Mouse (Mus musculus) T-helper 1 cell (primary cell): Measurements from ENCODE around the gene BC035044.

ENCODE experiments used
- in situ Hi-C: fragments of 300-600 bp; cut with MboI, MseI; formaldehyde crosslinking; loops from one replicate; pipeline ENCODE4 v1.15.1; 2025; ENCODE audit warnings: high pct_unique_total_duplicates

Gene BC035044

GRCm38 (mm10) chr6:128851151-128851550 lies 39.8 kb downstream of the BC035044 start:
- in situ Hi-C loops = loop anchor here (5.0 to 25.0 kb wide), 4 partner anchors 36 to 511 kb away; partner anchors contain the start of gene Clec2i

- in situ Hi-C loops = loop anchor here (5.0 to 25.0 kb wide), 4 partner anchors 37 to 512 kb away; partner anchors contain the start of gene Clec2i
Observed at GRCm38 (mm10) chr6:128850671-128851070, 40.3 kb downstream of the BC035044 start.

GRCm38 (mm10) chr6:128849902-128850301 lies 41.0 kb downstream of the BC035044 start:
- in situ Hi-C loops = loop anchor here (5.0 to 25.0 kb wide), 5 partner anchors 37 to 512 kb away; partner anchors contain the start of gene Clec2i

GRCm38 (mm10) chr6:128847401-128847800 lies 43.5 kb downstream of the BC035044 start:
- in situ Hi-C loops = loop anchor here (10.0 kb wide), 1 partner anchor 327 kb away; no protein-coding TSS in a partner anchor

GRCm38 (mm10) chr6:128845998-128846542 lies 44.9 kb downstream of the BC035044 start:
- in situ Hi-C loops = loop anchor here (10.0 kb wide), 1 partner anchor 329 kb away; no protein-coding TSS in a partner anchor

GRCm38 (mm10) chr6:128845319-128845979 lies 45.5 kb downstream of the BC035044 start:
- in situ Hi-C loops = loop anchor here (10.0 kb wide), 1 partner anchor 329 kb away; no protein-coding TSS in a partner anchor

- in situ Hi-C loops = loop anchor here (5.0 to 10.0 kb wide), 3 partner anchors 47 to 492 kb away; no protein-coding TSS in a partner anchor
Observed at GRCm38 (mm10) chr6:128844586-128845080, 46.3 kb downstream of the BC035044 start.

GRCm38 (mm10) chr6:128844131-128844530 lies 46.8 kb downstream of the BC035044 start:
- in situ Hi-C loops = loop anchor here (5.0 to 10.0 kb wide), 3 partner anchors 47 to 492 kb away; no protein-coding TSS in a partner anchor

GRCm38 (mm10) chr6:128843479-128843992 lies 47.4 kb downstream of the BC035044 start:
- in situ Hi-C loops = loop anchor here (5.0 to 10.0 kb wide), 3 partner anchors 46 to 491 kb away; no protein-coding TSS in a partner anchor

GRCm38 (mm10) chr6:128842945-128843478 lies 47.9 kb downstream of the BC035044 start:
- in situ Hi-C loops = loop anchor here (5.0 to 10.0 kb wide), 3 partner anchors 46 to 491 kb away; no protein-coding TSS in a partner anchor

- in situ Hi-C loops = loop anchor here (5.0 to 10.0 kb wide), 3 partner anchors 45 to 490 kb away; no protein-coding TSS in a partner anchor
Observed at GRCm38 (mm10) chr6:128842356-128842944, 48.5 kb downstream of the BC035044 start.

- in situ Hi-C loops = loop anchor here (5.0 to 10.0 kb wide), 3 partner anchors 44 to 489 kb away; no protein-coding TSS in a partner anchor
Observed at GRCm38 (mm10) chr6:128841327-128842089, 49.4 kb downstream of the BC035044 start.

GRCm38 (mm10) chr6:128840669-128841068 lies 50.3 kb downstream of the BC035044 start:
- in situ Hi-C loops = loop anchor here (5.0 to 10.0 kb wide), 3 partner anchors 43 to 488 kb away; no protein-coding TSS in a partner anchor

- in situ Hi-C loops = loop anchor here (5.0 to 10.0 kb wide), 4 partner anchors 43 to 488 kb away; no protein-coding TSS in a partner anchor
Observed at GRCm38 (mm10) chr6:128839921-128840320, 51.0 kb downstream of the BC035044 start.

- in situ Hi-C loops = loop anchor here (5.0 kb wide), 1 partner anchor 72 kb away; no protein-coding TSS in a partner anchor
Observed at GRCm38 (mm10) chr6:128839266-128839771, 51.6 kb downstream of the BC035044 start.

- in situ Hi-C loops = loop anchor here (5.0 kb wide), 1 partner anchor 71 kb away; no protein-coding TSS in a partner anchor
Observed at GRCm38 (mm10) chr6:128838342-128839265, 52.3 kb downstream of the BC035044 start.

GRCm38 (mm10) chr6:128837454-128838341 lies 53.2 kb downstream of the BC035044 start:
- in situ Hi-C loops = loop anchor here (5.0 kb wide), 1 partner anchor 70 kb away; no protein-coding TSS in a partner anchor

- in situ Hi-C loops = loop anchor here (5.0 kb wide), 1 partner anchor 70 kb away; no protein-coding TSS in a partner anchor
Observed at GRCm38 (mm10) chr6:128836955-128837334, 54.0 kb downstream of the BC035044 start.
